Mouse (Mus musculus) forebrain, embryonic 11.5 days (tissue): Measurements from ENCODE around the gene Tefm. TPM values are rescaled to one million over a fixed set of nuclear protein-coding genes. Genes with fewer than 3 reads are reported as not detected.
"Not testable (repeated sequence)": the region's sequence is repeated elsewhere in the genome, so short reads cannot be mapped to it uniquely, and the experiment has no call there.

Source experiments
- ATAC-seq: fragments of 200-750 bp; cut with Nextera tagmentation; replicated peaks from 2 replicates; pipeline ENCODE4 v1.8.0; 2017; ENCODE audit warnings: moderate TSS enrichment; ENCODE audit not compliant: low FRiP score
- DNase-seq: peaks from one replicate; pipeline ENCODE4 v3.0.0-alpha.2; 2017; ENCODE audit warnings: low spot score
- H3K27ac ChIP-seq: fragments of 300-500 bp; sonication (generic); 2 replicates; pipeline ENCODE4 v1.5.1; 2014; ENCODE audit warnings: low read depth, low read length
- H3K27me3 ChIP-seq: fragments of 300-500 bp; sonication (generic); 2 replicates; pipeline ENCODE4 v1.6.1; 2014; ENCODE audit warnings: mild to moderate bottlenecking, low read length, mixed read lengths; ENCODE audit not compliant: control insufficient read depth, insufficient read depth
- H3K36me3 ChIP-seq: fragments of 300-500 bp; sonication (generic); 2 replicates; pipeline ENCODE4 v1.6.1; 2014; ENCODE audit warnings: mild to moderate bottlenecking, low read length, moderate library complexity, mixed read lengths; ENCODE audit not compliant: control insufficient read depth, insufficient read depth
- H3K4me1 ChIP-seq: fragments of 300-500 bp; sonication (generic); replicated peaks from 2 replicates; pipeline ENCODE4 v1.6.1; 2014; ENCODE audit warnings: low read length, mixed read lengths; ENCODE audit not compliant: control insufficient read depth, insufficient read depth
- H3K4me2 ChIP-seq: fragments of 300-500 bp; sonication (generic); 2 replicates; pipeline ENCODE4 v1.6.1; 2014; ENCODE audit warnings: low read depth, mild to moderate bottlenecking, low read length, moderate library complexity, mixed read lengths; ENCODE audit not compliant: severe bottlenecking
- H3K4me3 ChIP-seq: fragments of 300-500 bp; sonication (generic); 2 replicates; pipeline ENCODE4 v1.5.1; 2014; ENCODE audit warnings: low read depth, low read length
- H3K9ac ChIP-seq: fragments of 300-500 bp; sonication (generic); 2 replicates; pipeline ENCODE4 v1.6.1; 2014; ENCODE audit warnings: low read length
- H3K9me3 ChIP-seq: fragments of 300-500 bp; sonication (generic); 2 replicates; pipeline ENCODE4 v1.6.1; 2016; ENCODE audit warnings: low read length, mixed read lengths; ENCODE audit not compliant: control insufficient read depth
- WGBS: fragments of 180-500 bp; shearing (Covaris S2); extraction: QIAGEN DNeasy Blood & Tissue Kit; methylation state at CpG from one replicate; pipeline ENCODE4 v1.1.7; 2014; 5-methylcytosine and 5-hydroxymethylcytosine counted together
- polyA plus RNA-seq: library from polyadenylated mRNA; unstranded; fragments of >200 nt; fragmentation: Nextera tagmentation; extraction: Ambion mirVana; gene quantifications from 2 replicates; pipeline ENCODE4 v1.2.1, GENCODE M21; 2014

The Tefm gene
- 31.8 and 32.1 TPM in 2 replicates for polyA plus RNA-seq

DNA sequence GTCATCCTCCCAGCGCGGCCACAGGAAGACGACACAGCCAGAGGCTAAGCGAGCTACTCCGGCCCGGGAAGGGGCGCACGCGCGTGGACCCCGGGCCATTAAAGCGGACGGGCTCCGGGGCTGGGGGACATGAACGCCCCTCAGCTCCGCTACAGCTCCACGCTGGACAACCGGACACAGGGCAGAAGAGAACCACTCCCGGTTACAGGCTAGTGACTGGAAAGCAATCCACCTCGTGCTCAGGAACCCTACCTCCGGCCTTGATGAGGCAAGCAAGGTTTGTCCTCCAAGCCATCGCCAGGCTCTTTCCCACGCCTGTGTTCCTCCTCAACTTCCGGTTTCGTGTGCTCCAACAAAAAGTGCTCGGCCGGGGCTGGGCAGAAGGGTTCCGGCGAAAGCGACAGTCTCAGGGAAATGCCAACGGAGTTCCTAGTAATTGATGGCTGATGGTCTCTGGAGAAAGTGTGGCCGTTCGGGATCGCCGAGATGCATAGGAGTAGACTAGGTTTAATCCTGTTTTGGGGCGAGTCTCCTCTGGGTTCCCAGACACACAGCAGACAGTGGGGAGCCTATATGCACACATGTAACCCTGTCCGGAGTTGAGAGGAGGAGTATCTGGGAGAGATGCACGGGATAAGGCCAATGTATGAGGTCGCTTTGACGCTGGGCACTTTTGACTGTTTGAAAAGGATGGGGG lies at the start of gene Tefm:
Gene Tefm (minus strand): TSS at position 351 of the 697 bp plus-strand sequence.
- H3K27ac ChIP-seq = peak within 1 kb of the TSS; percentile 62
- no peaks in the 10 kb centered on the region for H3K4me1 ChIP-seq
- no peaks in the 10 kb centered on the region for H3K27me3 ChIP-seq
- peak within 1 kb of the TSS; percentile 84 for H3K9ac ChIP-seq
- under 1% methylated on average over 40 of the region's 40 CpGs for WGBS
- no peaks in the 10 kb centered on the region for H3K9me3 ChIP-seq
- H3K4me2 ChIP-seq = peak within 1 kb of the TSS; percentile 76
- peak; percentile 89 for ATAC-seq
- no peaks in the 10 kb centered on the region; the same call in 1 of the 2 replicates for H3K36me3 ChIP-seq
- H3K4me3 ChIP-seq = peak within 1 kb of the TSS; percentile 69
- peak; percentile 89 for DNase-seq

DNA sequence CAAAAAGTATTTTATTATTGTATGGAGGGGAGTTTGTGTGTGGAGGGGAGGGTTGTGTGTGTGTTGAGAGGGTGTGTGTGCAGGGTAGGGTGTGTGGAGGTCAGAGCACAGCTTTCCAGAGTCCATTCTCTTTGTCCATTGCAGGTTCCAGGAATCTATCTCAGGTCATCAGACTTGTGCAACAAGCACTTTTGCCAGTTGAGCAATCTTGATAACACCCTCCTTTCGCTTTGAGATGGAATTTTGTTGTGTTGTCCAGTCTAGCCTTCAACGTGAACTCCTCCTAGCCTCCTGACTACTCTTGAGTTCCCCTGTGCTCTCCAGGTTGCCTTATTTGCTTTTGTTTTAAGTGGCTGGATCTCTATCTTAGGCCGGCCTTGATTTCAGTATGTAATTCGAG lies 48.3 kb upstream of the Tefm start:
- Histone ChIP-seq H3K9me3 (no peaks in the 10 kb centered on the region), H3K9ac (no peak overlapping the region), H3K27me3 (no peaks in the 10 kb centered on the region), H3K4me3 (no peak overlapping the region), H3K27ac (no peak overlapping the region), H3K4me1 (no peaks in the 10 kb centered on the region), H3K36me3 (no peaks in the 10 kb centered on the region), H3K4me2 (no peak overlapping the region)
- no peak for ATAC-seq
- no peak for DNase-seq
- 78% methylated on average over 4 of the region's 4 CpGs for WGBS

DNA sequence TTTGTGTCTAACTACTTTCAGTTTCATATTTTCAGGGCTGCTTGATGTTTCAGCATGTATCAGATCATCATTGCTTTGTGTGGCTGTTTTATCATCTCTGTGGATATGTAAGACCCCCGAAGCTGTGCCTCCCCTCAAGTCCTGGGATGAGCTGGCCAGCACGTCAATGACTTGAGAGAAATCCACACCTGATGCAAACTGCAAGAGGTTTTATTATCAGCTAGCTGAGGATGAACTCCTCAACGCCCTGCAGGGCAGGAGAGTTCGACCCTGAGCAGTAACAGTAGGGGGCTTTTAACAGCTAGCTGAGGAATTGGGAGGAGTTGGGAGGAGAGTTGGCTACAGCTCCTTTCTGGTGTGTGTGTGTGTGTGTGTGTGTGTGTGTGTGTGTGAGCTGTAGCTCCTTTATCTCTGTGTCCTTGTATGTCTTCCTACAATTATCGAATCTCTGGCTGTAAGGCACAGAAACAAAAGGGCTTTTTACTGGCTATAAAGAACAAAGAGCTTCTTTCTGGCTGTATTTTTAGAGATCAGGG lies 43.5 kb upstream of the Tefm start:
- H3K4me1 ChIP-seq, H3K4me3 ChIP-seq, ATAC-seq, DNase-seq, H3K9me3 ChIP-seq, H3K4me2 ChIP-seq, H3K36me3 ChIP-seq, H3K27me3 ChIP-seq, H3K27ac ChIP-seq, H3K9ac ChIP-seq: not testable (repeated sequence)
- 66% methylated on average over 5 of the region's 5 CpGs for WGBS

DNA sequence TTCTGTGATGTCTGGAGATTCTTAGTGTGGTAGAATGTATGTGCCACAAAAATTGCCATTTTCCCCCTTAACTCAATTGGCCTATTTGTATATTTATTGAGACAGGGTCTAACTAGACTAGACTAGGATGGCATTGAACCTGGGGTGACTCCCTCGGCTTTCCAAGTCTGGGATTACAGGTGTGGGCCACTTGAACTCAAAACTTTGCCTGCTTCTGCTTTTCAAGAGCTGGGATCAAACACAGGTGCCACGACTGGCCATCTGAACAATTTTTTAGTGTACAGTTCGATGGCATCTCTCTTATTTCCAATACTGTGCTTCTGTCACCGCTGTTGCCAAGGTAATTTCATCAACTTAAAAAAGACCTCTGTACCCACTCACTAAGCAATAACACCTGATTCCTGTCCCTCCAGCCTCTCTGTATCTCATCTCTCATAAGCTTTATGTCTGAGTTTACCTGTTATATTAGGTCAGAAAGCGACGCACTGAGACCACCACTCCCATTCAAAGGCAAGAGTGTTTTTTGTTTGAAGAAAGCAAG lies 42.6 kb upstream of the Tefm start:
- Histone ChIP-seq H3K36me3 (no peaks in the 10 kb centered on the region), H3K9me3 (no peaks in the 10 kb centered on the region), H3K27ac (no peak overlapping the region), H3K4me3 (no peak overlapping the region), H3K4me1 (no peaks in the 10 kb centered on the region), H3K27me3 (no peaks in the 10 kb centered on the region), H3K9ac (no peak overlapping the region), H3K4me2 (no peak overlapping the region)
- ATAC-seq (no peak), DNase-seq (no peak)
- WGBS = 89% methylated on average over 6 of the region's 6 CpGs

DNA sequence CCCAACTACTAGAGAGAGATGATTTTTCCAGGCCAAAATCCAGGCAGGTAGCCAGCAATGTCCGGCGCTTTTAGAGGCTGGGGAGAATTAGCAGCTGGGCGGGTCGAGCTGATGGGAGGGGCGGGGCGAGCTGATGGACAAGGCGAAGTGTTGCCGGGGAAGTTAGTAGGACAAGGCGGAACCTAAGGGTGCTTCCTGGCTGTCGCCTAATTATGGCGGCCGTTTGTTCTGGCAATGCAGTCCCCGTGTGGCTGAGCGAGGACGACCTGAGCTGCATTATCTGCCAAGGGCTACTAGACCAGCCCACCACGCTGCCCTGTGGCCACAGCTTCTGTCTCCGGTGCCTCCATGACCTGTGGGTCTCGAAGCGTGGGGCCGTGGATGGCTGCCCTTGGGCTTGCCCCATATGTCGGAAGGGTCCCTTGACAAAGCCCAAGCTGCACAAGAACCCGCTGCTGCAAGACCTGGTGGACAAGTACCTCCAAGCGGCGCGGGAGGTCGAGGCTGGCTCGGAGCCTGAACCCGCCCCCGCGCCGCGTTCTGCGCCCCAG lies 41.8 kb upstream of the Tefm start, which contains the start of gene Rnf135:
Gene Rnf135 (plus strand): TSS at position 147 of the 551 bp plus-strand sequence.
- ATAC-seq (peak; percentile 56; the same call in 1 of the 2 replicates), DNase-seq (peak; percentile 86)
- H3K27ac ChIP-seq = no peak within 1 kb of the TSS
- peak within 1 kb of the TSS; percentile 49 for H3K4me3 ChIP-seq
- peak within 1 kb of the TSS; percentile 71 for H3K9ac ChIP-seq
- H3K9me3 ChIP-seq = no peaks in the 10 kb centered on the region
- H3K4me1 ChIP-seq = no peaks in the 10 kb centered on the region
- H3K27me3 ChIP-seq = no peaks in the 10 kb centered on the region
- WGBS = 2% methylated on average over 33 of the region's 33 CpGs
- H3K4me2 ChIP-seq = peak within 1 kb of the TSS; percentile 54
- no peaks in the 10 kb centered on the region for H3K36me3 ChIP-seq

DNA sequence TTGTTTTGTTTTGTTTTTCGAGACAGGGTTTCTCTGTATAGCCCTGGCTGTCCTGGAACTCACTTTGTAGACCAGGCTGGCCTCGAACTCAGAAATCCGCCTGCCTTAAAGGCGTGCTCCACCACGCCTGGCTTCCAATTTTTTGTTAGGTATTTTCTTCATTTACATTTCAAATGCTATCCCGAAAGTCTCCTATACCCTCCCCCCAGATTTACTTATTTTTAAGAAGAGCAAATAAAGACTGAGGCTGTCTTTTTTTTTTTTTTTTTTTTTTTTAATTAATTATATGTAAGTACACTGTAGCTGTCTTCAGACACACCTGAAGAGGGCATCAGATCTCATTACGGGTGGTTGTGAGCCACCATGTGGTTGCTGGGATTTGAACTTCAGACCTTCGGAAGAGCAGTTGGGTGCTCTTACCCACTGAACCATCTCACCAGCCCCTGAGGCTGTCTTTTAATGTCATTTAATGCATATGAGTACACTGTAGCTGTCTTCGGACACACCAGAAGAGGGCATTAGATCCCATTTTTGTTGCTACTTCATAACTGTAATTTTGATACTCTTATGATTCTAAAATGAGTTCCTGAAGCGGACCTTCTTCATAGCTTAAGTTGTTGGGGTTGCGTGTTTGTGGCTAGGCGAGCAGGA lies 41.2 kb upstream of the Tefm start:
- H3K27ac ChIP-seq, H3K4me1 ChIP-seq, H3K27me3 ChIP-seq, H3K36me3 ChIP-seq, H3K9me3 ChIP-seq, DNase-seq, ATAC-seq: not testable (repeated sequence)
- H3K4me3 ChIP-seq = peak overlapping the region; percentile 49
- H3K4me2 ChIP-seq = peak overlapping the region; percentile 54
- H3K9ac ChIP-seq = peak overlapping the region; percentile 71
- 46% methylated on average over 11 of the region's 12 CpGs for WGBS

DNA sequence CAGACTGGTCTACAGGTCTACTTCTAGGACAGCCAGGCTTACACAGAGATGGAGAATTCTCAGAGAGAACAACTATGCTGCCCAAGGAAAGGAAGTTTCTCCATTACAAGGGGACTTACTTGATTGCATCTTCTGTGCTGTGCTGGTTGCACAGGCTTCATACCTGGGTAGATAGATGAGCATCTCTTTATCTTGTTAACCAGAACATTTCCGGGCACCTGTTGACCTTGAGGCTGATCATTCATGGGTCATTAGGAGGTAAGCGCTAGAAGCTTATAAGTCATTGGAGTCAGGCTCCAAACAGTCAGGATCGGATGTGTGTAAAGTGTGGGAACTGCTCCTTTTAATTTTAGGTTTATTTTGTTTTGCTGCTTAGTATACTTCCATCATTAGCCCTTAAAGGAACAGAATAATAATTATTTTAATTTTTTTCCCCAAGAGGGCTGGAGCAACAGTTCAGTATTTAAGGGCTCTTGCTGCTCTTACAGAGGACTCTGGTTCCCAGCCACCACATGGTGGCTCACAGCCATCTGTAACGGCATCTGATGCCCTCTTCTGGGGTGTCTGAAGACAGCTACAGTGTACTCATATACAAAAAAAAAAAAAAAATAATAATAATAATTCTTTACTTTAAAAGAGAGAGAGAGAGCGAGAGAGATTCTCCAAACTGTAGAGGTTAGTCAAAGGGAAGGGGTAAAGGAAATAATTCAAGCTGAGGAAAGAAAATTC lies 39.2 kb upstream of the Tefm start:
- Histone ChIP-seq H3K9me3 (no peaks in the 10 kb centered on the region), H3K36me3 (no peaks in the 10 kb centered on the region), H3K9ac (no peak overlapping the region), H3K4me2 (no peak overlapping the region), H3K27ac (no peak overlapping the region), H3K27me3 (no peaks in the 10 kb centered on the region), H3K4me1 (no peaks in the 10 kb centered on the region), H3K4me3 (no peak overlapping the region)
- 69% methylated on average over 5 of the region's 5 CpGs for WGBS
- DNase-seq = no peak
- ATAC-seq = no peak

DNA sequence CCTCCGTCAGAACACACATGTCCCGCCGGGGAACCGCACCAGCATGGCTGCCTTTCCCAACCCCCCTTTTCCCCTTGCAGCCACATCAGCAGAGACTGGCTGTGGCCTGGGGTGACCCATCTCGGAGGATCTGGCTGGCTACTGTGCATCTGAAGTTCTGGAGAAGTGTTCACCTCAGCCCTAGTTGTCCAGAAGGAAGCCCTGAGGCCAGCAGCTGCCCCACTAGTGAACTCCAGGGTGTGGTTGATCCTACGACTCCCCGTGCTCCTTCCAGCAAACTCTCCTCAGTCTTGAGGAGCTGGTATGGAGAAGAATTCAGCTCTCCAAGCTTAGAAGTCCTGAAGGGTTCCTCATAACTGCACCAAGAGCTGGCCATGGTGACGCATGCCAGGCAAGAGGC lies 36.3 kb upstream of the Tefm start:
- Histone ChIP-seq H3K9me3 (no peaks in the 10 kb centered on the region), H3K27me3 (no peaks in the 10 kb centered on the region), H3K4me2 (no peak overlapping the region), H3K27ac (no peak overlapping the region), H3K9ac (no peak overlapping the region), H3K36me3 (no peaks in the 10 kb centered on the region), H3K4me3 (no peak overlapping the region), H3K4me1 (no peaks in the 10 kb centered on the region)
- 82% methylated on average over 8 of the region's 8 CpGs for WGBS
- no peak for DNase-seq
- ATAC-seq = no peak
